Mouse (Mus musculus) urinary bladder, postnatal 10 days (tissue): ENCODE data around the gene Prdm10.

Experiments
- DNase-seq: peaks from one replicate; pipeline ENCODE4 v3.0.0; 2022; ENCODE audit warnings: low spot score

The Prdm10 gene

DNA sequence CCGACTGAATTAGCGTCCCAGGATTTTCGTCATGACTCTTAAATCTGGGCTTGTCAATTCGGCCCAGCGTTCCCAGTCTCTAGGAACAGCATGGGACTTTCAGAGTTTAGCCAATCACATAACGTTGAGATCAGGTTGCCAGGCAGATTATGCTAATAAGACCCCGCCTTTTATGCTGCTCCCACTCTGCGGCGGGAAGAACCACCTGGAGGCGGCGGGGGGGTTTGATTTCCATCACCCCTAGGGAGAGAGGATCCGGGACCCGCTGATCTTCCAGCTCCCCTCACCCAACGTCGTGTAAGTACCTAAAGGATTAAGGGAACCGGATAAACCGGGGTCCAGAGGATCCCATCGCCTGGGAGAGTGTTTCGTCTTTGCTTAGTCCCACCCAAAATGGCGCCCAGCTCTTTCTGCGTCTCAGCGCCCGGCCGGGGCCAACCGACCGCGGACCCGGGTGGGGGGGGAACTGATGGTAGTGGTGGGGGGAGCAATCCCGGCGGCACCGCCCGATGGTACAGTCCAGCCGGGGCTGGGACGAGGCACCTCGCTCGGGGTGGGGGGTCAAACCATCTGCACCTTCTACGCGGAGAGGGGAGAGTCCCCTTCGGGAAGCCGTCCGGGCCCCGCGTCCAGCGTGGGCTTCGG lies at the start of gene Prdm10:
Gene Prdm10, plus strand, starts transcription at position 173 of the 645 bp plus-strand sequence.
- DNase-seq: peak; percentile 80

DNA sequence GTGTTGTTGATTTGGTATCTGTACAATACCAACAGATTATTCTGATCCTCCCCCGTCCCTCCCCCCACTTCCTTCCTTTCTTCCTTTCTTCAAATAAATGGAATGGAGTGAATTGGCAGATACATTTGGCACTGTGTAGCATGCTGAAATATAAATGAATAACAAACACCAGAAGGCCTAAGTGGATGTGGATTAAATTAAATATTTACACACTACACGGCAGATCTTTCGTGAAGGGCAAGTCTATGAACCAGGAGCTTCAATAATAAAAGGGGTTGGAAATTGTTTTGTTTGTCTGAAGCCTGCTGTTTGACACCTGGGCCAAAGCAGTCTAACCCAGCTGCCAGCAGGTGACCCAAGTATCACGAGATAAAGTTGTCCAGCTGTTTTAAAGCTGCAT lies 45.3 kb upstream of the Prdm10 start:
- no peak for DNase-seq

DNA sequence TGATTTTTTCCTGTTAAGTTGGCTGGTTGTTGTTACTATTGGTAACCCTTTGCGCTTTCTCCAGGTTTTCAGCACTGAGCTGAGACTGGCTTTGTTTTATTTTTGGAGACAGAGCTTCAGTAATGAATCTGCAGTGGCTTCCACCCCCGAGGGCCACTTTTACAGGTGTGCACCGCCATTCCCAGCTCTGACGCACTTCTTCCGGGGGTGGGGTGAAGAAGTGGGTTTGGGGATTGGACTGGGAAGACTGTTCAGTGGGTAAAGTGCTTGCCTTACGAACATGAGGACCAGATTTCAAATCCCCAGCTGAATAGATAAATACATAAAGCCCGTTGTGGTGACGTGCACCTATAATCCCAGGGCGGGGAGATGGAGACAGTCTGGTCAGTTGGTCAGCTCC lies 44.8 kb upstream of the Prdm10 start:
- no peak for DNase-seq

DNA sequence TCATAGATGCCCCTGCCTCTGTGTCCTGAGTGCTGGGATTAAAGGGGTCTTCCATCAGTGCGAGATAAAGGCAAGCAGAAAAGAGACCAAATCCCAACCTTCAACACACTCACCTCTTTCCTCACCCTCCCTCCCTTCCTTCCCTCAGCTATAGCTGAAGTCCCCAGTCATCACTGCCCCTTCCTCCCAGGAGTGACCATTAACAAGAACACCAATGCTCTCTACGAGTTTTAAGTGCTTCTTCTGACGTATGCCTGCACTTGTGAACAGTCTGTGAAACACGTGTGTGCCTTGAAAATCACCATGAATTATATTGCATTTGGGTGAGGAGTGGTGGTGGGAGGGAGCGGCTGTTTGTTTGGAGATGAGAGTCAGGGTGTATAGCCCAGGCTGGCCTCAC lies 44.3 kb upstream of the Prdm10 start:
- DNase-seq: no peak

- no peak for DNase-seq
Observed at GRCm38 (mm10) chr9:31238526-31238925, 41.8 kb upstream of the Prdm10 start.

DNA sequence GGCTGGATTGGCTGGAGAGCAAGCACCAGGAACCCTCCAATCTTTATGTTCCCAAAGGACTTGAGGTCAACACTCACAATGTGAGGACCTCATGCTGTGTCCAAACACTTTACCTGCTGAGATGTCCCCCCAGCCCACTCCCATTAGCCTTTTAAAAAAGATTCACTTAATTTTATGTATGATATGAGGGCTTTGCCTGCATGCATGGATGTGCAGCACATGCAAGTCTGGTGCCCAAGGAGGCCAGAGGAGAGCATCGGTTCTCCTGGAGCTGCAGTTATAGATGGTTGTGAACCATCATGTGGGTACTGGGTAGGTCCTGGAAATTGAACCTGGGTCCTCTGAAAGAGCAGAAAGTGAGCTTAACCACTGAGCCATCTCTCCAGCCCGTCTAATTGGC lies 40.8 kb upstream of the Prdm10 start:
- no peak for DNase-seq

- no peak for DNase-seq
Observed at GRCm38 (mm10) chr9:31240522-31241207, 39.7 kb upstream of the Prdm10 start.

GRCm38 (mm10) chr9:31241208-31241699 lies 39.1 kb upstream of the Prdm10 start:
- DNase-seq: no peak

DNA sequence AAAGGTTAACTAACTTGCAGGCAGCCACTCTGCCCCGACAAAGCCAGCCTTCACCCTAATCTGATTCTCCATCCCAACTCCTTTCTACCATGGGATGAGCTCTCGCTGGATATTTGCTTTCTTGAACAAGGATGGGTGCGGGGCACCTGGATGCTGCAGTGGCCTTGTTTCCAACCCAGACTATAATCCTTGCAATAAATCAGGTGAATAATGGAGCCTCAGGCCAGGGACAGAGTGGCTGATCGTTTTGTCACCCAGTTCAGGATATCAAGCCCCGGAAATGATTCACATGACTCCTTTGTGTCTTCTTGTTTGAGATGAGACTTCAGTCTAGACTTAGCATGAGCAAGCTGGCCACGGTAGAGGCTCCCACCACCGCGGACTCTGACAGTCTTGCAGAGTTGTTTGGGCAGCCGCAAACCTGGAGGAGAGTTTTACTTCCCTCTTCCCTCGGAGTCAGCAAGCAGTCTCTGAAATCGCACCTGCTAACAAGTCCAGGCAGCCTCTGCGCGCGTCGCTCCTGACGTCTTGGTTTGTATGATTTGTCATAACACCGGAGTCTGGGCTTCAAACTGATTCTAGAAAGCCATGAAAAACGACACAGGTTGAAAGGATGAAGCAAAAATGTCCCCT lies 36.9 kb upstream of the Prdm10 start:
- DNase-seq: no peak

GRCm38 (mm10) chr9:31243939-31244333 lies 36.4 kb upstream of the Prdm10 start:
- no peak for DNase-seq

DNA sequence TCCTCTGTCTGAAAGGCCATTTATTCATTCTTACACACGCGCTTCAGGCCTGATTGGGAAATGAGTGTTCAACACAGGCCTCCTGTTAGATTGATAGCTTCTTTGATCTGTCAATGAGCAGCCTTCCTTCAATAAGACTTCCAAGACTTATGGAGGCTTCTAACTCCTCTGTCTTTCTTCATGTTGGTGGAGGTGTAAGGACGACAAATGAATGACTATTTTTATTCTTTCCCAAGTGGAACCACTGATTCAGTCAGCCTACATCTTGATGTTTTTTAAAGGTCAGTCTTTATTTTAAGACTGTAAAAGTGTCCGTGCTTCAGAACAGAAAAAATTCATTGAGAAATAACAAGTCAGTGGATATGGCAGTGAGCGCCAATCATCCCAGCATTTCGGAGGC lies 35.3 kb upstream of the Prdm10 start:
- DNase-seq: no peak

- no peak for DNase-seq
Observed at GRCm38 (mm10) chr9:31246421-31246820, 33.9 kb upstream of the Prdm10 start.

- no peak for DNase-seq
Observed at GRCm38 (mm10) chr9:31247447-31248220, 32.7 kb upstream of the Prdm10 start.

GRCm38 (mm10) chr9:31252182-31252799 lies 28.0 kb upstream of the Prdm10 start:
- DNase-seq: no peak

GRCm38 (mm10) chr9:31253311-31253734 lies 27.0 kb upstream of the Prdm10 start:
- no peak for DNase-seq

- DNase-seq: no peak
Observed at GRCm38 (mm10) chr9:31253866-31254696, 26.3 kb upstream of the Prdm10 start.

GRCm38 (mm10) chr9:31254697-31255004 lies 25.7 kb upstream of the Prdm10 start:
- DNase-seq: no peak

DNA sequence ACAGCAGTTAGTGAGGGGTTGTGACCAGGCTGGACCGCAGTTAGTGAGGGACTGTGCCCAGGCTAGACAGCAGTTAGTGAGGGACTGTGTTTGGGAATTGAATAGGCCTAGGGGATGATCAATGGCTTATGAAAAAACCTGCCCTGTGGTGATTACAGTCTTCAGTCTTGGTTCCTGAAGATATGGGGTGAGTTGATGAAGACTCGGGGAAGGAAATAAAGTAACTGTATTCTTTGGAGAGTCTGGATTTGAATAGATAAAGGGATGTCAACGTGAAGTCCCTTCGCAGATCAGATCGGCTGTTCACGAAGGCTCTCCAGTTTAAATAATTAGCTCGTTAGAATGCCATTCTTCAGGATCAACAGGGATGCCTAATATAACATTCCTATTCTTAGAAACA lies 24.4 kb upstream of the Prdm10 start:
- DNase-seq: no peak

- no peak for DNase-seq
Observed at GRCm38 (mm10) chr9:31258237-31258636, 22.1 kb upstream of the Prdm10 start.

DNA sequence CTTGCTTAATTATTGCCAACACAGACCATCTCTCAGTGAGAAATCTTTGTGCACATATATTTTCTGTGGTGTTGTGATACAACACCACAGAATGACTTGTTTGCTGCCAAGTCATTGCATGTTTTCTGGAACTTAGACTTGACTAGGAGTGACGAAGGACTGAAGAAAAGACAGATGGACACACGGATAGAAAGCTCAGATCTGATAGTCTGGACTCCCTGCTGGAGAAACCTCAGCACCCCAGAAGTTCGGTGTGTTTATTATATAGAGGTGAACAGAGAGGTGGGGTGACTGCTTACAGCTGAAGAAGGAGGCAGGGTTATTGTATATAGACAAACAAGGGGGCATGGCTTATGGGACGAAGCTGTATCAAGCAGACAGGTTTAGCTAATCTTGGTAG lies 20.1 kb upstream of the Prdm10 start:
- no peak for DNase-seq
